Mouse (Mus musculus): ENCODE data around the gene Pars2. TPM values are rescaled to one million over a fixed set of nuclear protein-coding genes. Genes with fewer than 3 reads are reported as not detected.

Gene Pars2
- polyA plus RNA-seq (2015; fragmentation: Nextera tagmentation; extraction: Ambion mirVana), result 11.8 and 12.3 TPM in 2 replicates

DNA sequence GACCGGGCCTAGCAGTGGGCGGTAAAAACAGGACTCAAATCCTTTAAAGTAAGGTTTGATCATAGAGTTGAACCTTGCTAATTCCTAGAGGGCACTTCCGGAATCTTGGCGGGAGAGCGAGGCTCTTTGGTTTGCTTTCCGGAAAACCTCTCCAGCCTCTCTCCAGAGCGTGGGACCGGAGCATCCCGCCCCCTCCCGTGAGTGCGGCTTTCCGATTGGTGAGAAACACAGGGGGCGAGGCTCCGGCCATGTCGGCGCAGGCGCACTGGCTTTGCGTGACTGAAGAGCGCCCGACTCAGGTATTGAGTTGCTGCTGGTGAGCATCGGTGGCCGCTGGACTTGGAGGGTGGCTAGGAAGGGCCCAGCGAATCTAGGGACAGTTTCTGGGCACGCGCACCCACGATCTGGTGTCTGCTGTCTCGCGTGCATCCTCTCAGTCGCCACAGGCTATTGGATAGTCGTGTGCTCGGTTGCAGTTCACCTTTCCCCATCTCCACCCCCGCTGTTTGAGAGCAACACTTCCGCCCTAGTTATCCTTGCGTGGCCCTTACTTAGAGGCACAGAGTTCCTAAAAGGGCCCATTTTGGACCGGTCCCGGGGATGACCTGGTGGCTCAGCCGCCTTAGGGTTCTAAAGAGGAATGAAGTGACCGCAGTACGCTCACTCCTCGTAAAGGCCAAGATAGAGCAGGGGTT, at the start of gene Pars2:
Pars2 (plus strand) TSS at position 237 of the 695 bp plus-strand sequence.
- Histone ChIP-seq H3K4me2 (peak within 1 kb of the TSS; percentile 93), H3K9me3 (replicated peaks) (no peaks in the 10 kb centered on the region), H3K9ac (peak within 1 kb of the TSS; percentile 84), H3K27ac (0 out of 2 replicates have a peak within 1 kb of the TSS, but pooled peaks have one; percentile 40), H3K36me3 (ENCODE audit: poor library complexity, severe bottlenecking) (peaks cover 31% of the 10 kb centered on the region), H3K27me3 (peaks cover 24% of the 10 kb centered on the region), H3K4me1 (peaks cover 7% of the 10 kb centered on the region), H3K4me3 (peak within 1 kb of the TSS; percentile 69)
- ATAC-seq, result peak; percentile 98
- 3% methylated on average over 40 of the region's 40 CpGs for WGBS

DNA sequence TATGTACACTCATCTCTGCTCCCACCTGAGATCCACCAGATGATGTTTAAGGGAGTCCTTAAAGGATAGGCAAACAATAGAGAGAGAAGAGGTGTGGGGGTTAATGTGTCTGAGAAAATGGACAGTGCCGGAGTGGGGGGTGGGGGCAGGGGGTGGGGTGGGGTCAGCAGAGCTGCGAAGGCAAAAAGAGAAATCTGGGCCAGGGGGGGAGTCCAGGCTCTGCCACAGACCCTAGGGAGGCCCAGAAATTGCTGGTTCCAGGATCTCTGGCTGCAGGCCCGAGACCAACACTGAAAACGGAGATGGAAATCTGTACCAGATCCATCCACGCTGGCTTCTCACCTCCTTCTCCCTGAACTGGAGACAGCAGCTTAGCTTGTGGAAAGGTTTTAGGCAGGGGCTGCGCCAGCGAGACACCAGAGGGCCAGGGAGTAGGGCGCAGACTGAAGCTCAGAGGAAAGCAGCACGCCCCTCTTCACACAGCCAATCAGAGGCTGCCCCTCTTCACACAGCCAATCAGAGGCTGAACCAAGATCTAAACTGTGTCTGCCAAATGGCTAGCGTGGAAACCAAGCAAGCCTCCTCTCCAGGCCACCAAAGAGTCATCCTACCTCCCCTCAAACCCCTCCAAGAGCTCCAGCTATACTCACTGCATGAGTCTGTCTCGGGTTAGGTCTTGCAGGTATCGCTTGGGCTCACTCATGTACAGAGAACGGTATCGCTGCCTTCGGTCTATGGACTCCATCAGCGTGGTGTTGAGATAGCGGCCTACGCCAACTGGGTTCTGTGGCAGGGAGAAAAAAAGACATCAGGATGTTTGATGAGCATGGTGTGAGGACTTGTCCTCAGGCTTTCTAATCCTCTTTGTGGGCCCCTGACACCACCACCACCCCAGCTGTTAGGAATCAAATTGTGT, 44.0 kb upstream of the Pars2 start:
- Histone ChIP-seq H3K4me3 (peak overlapping the region; percentile 19; the same call in 1 of the 2 replicates), H3K4me1 (0 out of 2 replicates have a peak, but pooled peaks cover 6% of the 10 kb centered on the region), H3K36me3 (ENCODE audit: poor library complexity, severe bottlenecking) (no peaks in the 10 kb centered on the region), H3K9me3 (replicated peaks) (no peaks in the 10 kb centered on the region), H3K9ac (peak overlapping the region; percentile 52; the same call in 1 of the 2 replicates), H3K4me2 (peak overlapping the region; percentile 45), H3K27ac (no peak overlapping the region), H3K27me3 (no peaks in the 10 kb centered on the region)
- ATAC-seq, result peak; percentile 96
- WGBS, result 43% methylated on average over 18 of the region's 18 CpGs

DNA sequence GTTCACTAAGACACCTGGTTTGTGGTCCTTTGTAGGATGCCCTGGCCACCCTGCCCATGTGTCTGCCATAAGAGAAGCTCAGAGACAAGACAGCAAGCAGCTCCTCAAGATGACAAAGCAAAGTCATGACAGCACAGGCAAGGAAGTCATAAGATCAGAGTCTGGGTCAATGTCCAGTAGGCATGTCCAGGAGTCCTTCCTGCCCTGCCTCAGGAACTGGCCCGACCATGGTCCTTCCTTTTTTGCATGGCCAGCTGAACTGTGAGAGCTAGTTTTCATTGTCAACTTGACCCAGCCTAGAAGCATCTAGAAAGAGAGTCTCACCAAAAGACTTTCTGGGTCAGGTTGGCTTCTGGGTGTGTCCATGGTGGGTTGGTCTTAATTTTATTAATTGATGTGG, 43.0 kb upstream of the Pars2 start:
- Histone ChIP-seq H3K27me3 (no peaks in the 10 kb centered on the region), H3K9ac (no peak overlapping the region), H3K9me3 (replicated peaks) (no peaks in the 10 kb centered on the region), H3K4me2 (no peak overlapping the region), H3K27ac (no peak overlapping the region), H3K36me3 (ENCODE audit: poor library complexity, severe bottlenecking) (no peaks in the 10 kb centered on the region), H3K4me3 (no peak overlapping the region), H3K4me1 (0 out of 2 replicates have a peak, but pooled peaks cover 6% of the 10 kb centered on the region)
- WGBS, result 100% methylated on average over 1 of the region's 1 CpGs
- ATAC-seq, result no peak

DNA sequence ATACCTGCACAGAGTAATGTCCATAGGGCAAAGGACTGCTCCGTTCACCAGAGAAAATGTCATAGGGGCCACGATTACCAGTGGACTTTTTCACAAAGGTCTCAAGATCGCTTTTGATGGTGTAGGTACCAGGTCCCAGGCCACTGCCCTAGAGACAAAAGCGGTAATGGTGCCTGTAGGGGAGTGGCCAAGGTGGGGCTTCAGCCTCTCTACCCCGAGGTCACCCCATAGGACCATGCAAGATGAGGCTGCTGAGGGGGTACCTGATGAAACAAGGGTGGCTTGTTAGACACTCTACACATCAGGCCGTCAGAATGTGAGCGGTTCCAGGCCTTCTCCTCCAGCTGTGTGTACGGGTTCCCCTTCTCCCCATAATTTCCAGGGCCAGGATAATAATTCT, 37.8 kb upstream of the Pars2 start:
- H3K9me3 ChIP-seq (replicated peaks), result no peaks in the 10 kb centered on the region
- peaks cover 9% of the 10 kb centered on the region for H3K4me1 ChIP-seq
- no peaks in the 10 kb centered on the region for H3K36me3 ChIP-seq (ENCODE audit: poor library complexity, severe bottlenecking)
- peaks cover 14% of the 10 kb centered on the region; the same call in 1 of the 2 replicates for H3K27me3 ChIP-seq
- H3K4me2 ChIP-seq, result no peak overlapping the region
- no peak overlapping the region for H3K4me3 ChIP-seq
- WGBS, result 86% methylated on average over 8 of the region's 8 CpGs
- no peak overlapping the region for H3K27ac ChIP-seq
- H3K9ac ChIP-seq, result no peak overlapping the region
- no peak for ATAC-seq

DNA sequence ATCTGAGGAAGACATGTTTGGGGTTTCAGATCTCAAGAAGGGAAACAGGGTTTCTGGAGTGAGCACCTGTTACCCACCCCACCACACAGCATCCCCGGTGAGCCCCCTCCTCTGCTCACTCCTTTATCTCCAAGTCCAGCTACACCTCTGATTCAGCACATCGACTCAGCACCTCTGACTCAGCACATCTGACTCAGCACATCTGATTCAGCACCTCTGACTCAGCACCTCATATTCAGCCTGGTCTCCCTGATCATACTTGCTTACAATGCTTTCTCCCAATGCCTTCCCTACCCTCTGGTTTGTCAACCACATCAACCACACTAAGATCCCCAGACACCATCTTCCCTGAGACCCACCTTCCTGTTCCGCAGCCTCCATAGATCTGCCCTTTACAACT, 37.3 kb upstream of the Pars2 start:
- Histone ChIP-seq H3K36me3 (ENCODE audit: poor library complexity, severe bottlenecking) (no peaks in the 10 kb centered on the region), H3K4me1 (peaks cover 9% of the 10 kb centered on the region), H3K27me3 (peaks cover 14% of the 10 kb centered on the region; the same call in 1 of the 2 replicates), H3K9ac (no peak overlapping the region), H3K4me2 (no peak overlapping the region), H3K4me3 (no peak overlapping the region), H3K27ac (no peak overlapping the region), H3K9me3 (replicated peaks) (no peaks in the 10 kb centered on the region)
- WGBS, result 68% methylated on average over 3 of the region's 3 CpGs
- ATAC-seq, result no peak

DNA sequence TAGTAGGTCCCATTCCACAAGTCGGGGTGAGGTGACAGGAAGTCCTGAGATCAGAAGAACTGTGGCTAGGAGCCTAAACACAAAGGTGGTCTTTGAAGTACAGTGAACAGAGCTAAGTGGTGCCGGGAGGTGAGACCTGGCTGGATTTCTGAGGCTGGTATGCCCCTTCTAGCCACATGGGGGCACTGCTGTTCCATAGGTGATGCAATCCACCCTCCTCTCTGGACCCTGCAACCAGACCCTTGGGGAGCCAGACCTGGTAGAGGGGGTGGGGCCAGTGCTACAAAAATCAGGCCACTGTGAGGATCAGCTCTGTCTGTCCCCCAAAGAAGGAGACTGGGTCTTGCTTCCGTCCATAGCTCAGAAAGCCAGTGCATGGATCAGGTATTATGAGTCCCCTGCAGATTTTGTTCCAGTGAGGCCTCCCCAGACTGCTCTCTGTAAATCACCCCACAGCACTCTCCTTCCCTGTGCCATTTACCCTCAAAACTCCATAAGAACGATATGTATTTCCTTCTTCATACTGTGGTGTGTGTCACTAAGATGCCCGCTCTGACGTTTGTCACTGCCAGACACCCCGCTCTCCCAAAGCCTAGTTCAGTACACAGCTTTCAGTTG, 36.6 kb upstream of the Pars2 start:
- H3K4me1 ChIP-seq, result peaks cover 9% of the 10 kb centered on the region
- H3K36me3 ChIP-seq (ENCODE audit: poor library complexity, severe bottlenecking), result no peaks in the 10 kb centered on the region
- no peak overlapping the region for H3K4me2 ChIP-seq
- ATAC-seq, result peak; percentile 88
- H3K27me3 ChIP-seq, result peaks cover 14% of the 10 kb centered on the region; the same call in 1 of the 2 replicates
- no peaks in the 10 kb centered on the region for H3K9me3 ChIP-seq (replicated peaks)
- H3K4me3 ChIP-seq, result no peak overlapping the region
- H3K9ac ChIP-seq, result no peak overlapping the region; the same call in 1 of the 2 replicates
- WGBS, result 41% methylated on average over 7 of the region's 7 CpGs
- H3K27ac ChIP-seq, result no peak overlapping the region

DNA sequence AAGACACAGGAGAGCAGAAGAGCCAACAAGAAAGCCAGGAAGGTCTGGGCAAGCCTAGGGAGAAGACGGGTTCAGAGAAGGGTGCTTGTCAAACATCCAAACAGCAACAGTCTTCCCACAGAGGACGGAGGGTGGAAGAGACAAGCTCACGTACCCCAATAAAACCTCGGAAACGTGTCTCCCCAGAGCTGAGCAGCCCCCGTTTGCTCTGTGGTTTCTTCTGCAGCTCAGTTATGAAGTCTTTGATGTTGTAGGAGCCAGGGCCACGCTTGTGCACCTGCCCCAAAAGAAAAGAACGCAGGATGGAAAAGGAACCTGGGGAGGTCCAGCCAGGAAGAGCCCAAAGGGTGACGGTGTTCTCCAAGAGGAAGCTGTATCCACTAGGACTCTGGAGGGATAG, 36.0 kb upstream of the Pars2 start:
- WGBS, result 87% methylated on average over 9 of the region's 9 CpGs

DNA sequence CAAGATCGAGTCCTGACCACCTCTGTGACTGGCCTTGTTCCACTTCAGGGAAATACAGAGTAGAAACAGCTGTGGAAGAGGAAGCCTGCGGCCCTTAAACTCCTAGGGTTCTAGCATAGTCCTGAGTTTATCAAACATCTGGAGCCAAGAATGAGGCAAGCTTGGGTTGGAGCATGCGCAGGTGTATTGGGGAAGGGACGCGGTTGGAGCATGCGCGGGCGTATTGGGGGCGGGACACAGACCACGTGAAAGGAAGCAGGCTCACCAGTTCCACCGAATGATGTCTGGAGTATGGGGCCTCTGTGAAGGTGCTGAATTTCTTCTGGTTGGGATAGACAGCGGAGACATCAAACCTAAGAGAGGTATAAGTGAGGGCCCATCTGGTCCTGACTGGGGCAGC, 35.2 kb upstream of the Pars2 start:
- Histone ChIP-seq H3K36me3 (ENCODE audit: poor library complexity, severe bottlenecking) (no peaks in the 10 kb centered on the region), H3K9me3 (replicated peaks) (no peaks in the 10 kb centered on the region), H3K4me3 (no peak overlapping the region), H3K4me1 (peaks cover 9% of the 10 kb centered on the region), H3K4me2 (no peak overlapping the region), H3K27ac (no peak overlapping the region), H3K9ac (no peak overlapping the region), H3K27me3 (peaks cover 14% of the 10 kb centered on the region; the same call in 1 of the 2 replicates)
- no peak for ATAC-seq
- 87% methylated on average over 12 of the region's 12 CpGs for WGBS

More for the DNA sequence above, 36.0 kb upstream of the Pars2 start:
- Histone ChIP-seq H3K9ac (no peak overlapping the region), H3K4me3 (no peak overlapping the region), H3K36me3 (ENCODE audit: poor library complexity, severe bottlenecking) (no peaks in the 10 kb centered on the region), H3K4me1 (peaks cover 9% of the 10 kb centered on the region), H3K27me3 (peaks cover 14% of the 10 kb centered on the region; the same call in 1 of the 2 replicates), H3K27ac (no peak overlapping the region), H3K9me3 (replicated peaks) (no peaks in the 10 kb centered on the region), H3K4me2 (no peak overlapping the region)
- no peak for ATAC-seq

DNA sequence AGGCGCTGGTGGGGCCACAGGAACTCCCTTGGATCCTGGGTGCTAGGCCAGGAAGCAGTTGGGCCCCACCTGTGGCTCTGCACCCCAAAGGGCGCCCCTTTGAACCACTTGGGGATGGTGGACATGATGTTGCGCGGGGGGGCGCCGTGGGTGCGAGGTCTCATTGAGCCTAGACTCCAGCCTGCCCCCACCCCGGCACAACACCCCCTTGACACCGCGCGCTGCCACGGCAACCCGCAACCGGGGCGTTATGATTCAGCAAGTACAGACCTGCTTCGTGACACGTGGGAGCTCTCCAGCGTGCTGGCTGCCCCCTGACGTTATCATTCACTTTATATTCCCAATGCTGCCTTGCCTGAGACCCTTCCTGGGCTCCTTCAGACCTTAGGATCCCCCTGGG, 33.8 kb upstream of the Pars2 start, which contains the start of gene Lexm:
Lexm (minus strand) TSS at position 186 of the 400 bp plus-strand sequence.
- H3K4me1 ChIP-seq, result peaks cover 9% of the 10 kb centered on the region
- no peaks in the 10 kb centered on the region for H3K9me3 ChIP-seq (replicated peaks)
- peaks cover 25% of the 10 kb centered on the region for H3K27me3 ChIP-seq
- no peak for ATAC-seq
- H3K4me3 ChIP-seq, result peak within 1 kb of the TSS; percentile 12; the same call in 1 of the 2 replicates
- under 1% methylated on average over 18 of the region's 19 CpGs for WGBS
- peak within 1 kb of the TSS; percentile 30; the same call in 1 of the 2 replicates for H3K9ac ChIP-seq
- H3K36me3 ChIP-seq (ENCODE audit: poor library complexity, severe bottlenecking), result no peaks in the 10 kb centered on the region
- peak within 1 kb of the TSS; percentile 53 for H3K4me2 ChIP-seq
- no peak within 1 kb of the TSS for H3K27ac ChIP-seq

DNA sequence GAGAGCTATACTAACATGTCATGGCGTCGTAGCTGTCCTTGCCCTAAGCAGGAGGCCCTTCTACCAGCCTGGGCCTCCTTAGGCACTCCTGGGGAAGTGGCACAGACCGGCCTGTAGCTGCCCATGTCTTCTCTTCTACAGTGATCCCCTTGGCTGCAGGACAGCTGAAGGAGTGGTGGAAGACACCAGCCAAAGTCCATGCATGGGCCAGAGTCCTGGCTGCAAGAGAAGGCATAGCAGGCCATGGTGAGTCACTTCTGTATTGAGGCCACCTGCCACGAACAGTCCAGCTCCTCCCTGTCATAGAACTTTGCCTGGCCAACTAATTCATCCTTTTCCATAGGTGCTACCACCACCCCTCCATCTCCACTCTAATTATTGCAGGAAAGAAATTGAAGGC, 32.0 kb upstream of the Pars2 start:
- Histone ChIP-seq H3K4me2 (no peak overlapping the region), H3K36me3 (ENCODE audit: poor library complexity, severe bottlenecking) (no peaks in the 10 kb centered on the region), H3K4me1 (peaks cover 12% of the 10 kb centered on the region), H3K9me3 (replicated peaks) (no peaks in the 10 kb centered on the region), H3K4me3 (no peak overlapping the region), H3K27me3 (peaks cover 44% of the 10 kb centered on the region), H3K27ac (no peak overlapping the region), H3K9ac (no peak overlapping the region)
- WGBS, result 85% methylated on average over 4 of the region's 4 CpGs
- ATAC-seq, result no peak

DNA sequence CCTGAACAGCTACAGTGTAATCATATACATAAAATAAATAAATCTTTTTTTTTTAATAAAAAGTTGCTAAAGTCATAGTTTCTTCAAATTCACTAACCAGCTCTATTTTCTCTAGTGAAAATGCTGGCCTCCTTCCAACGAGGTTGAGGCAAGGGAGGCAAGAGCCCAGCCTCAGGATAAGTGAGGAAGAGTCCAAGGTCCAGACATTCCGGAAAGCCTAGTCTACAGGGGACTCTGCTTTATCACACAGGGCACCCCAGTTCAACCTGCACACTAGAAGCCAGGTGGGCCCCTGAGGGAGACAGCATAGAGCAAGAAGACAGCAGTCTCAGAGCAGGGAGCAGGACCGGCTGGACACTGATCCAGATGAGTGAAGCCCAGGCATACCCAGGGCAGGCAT, 29.4 kb upstream of the Pars2 start:
- Histone ChIP-seq H3K4me3 (no peak overlapping the region), H3K27me3 (peaks cover 44% of the 10 kb centered on the region), H3K9me3 (replicated peaks) (no peaks in the 10 kb centered on the region), H3K36me3 (ENCODE audit: poor library complexity, severe bottlenecking) (no peaks in the 10 kb centered on the region), H3K9ac (no peak overlapping the region), H3K4me1 (peaks cover 9% of the 10 kb centered on the region), H3K4me2 (no peak overlapping the region), H3K27ac (no peak overlapping the region)
- ATAC-seq, result no peak
- WGBS, result 78% methylated on average over 3 of the region's 3 CpGs
